Mouse (Mus musculus) intestine, postnatal 0 days (tissue): ENCODE data around the gene Jsrp1. TPM values are rescaled to one million over a fixed set of nuclear protein-coding genes. Genes with fewer than 3 reads are reported as not detected.
A peak's percentile ranks its signal among the peaks of the same experiment; 100 is the strongest.

Experiments used
- ATAC-seq: fragments of 200-750 bp; cut with Nextera tagmentation; 2 replicates; pipeline ENCODE4 v1.8.0; 2017; ENCODE audit warnings: mild to moderate bottlenecking, moderate TSS enrichment, moderate library complexity
- H3K27ac ChIP-seq: fragments of 300-500 bp; sonication (generic); 2 replicates; pipeline ENCODE4 v1.5.1; 2014; ENCODE audit warnings: mild to moderate bottlenecking, low read depth, low read length, moderate library complexity
- H3K27me3 ChIP-seq: fragments of 300-500 bp; sonication (generic); replicated peaks from 2 replicates; pipeline ENCODE4 v1.6.1; 2014; ENCODE audit warnings: low read length, mixed read lengths; ENCODE audit not compliant: control insufficient read depth, insufficient read depth
- H3K36me3 ChIP-seq: fragments of 300-500 bp; sonication (generic); 2 replicates; pipeline ENCODE4 v1.6.1; 2014; ENCODE audit warnings: mild to moderate bottlenecking, moderate library complexity; ENCODE audit not compliant: control insufficient read depth, insufficient read depth
- H3K4me1 ChIP-seq: fragments of 300-500 bp; sonication (generic); replicated peaks from 2 replicates; pipeline ENCODE4 v1.6.1; 2014; ENCODE audit warnings: antibody characterized with exemption, low read length, mixed read lengths; ENCODE audit not compliant: control insufficient read depth, insufficient read depth
- H3K4me2 ChIP-seq: fragments of 300-500 bp; sonication (generic); replicated peaks from 2 replicates; pipeline ENCODE4 v1.6.1; 2014; ENCODE audit warnings: low read depth, mild to moderate bottlenecking, moderate library complexity
- H3K4me3 ChIP-seq: fragments of 300-500 bp; sonication (generic); 2 replicates; pipeline ENCODE4 v1.5.1; 2014; ENCODE audit warnings: low read depth, low read length
- H3K9ac ChIP-seq: fragments of 300-500 bp; sonication (generic); 2 replicates; pipeline ENCODE4 v1.6.1; 2014; ENCODE audit warnings: mild to moderate bottlenecking, low read depth, low read length
- H3K9me3 ChIP-seq: fragments of 300-500 bp; sonication (generic); 2 replicates; pipeline ENCODE4 v1.6.1; 2016; ENCODE audit warnings: mixed run types; ENCODE audit not compliant: control insufficient read depth
- CTCF ChIP-seq: sonication (generic); IDR thresholded peaks from 2 replicates; pipeline ENCODE4 v1.5.1; 2016; ENCODE audit warnings: low read depth, mild to moderate bottlenecking, control low read depth, antibody characterized with exemption, moderate library complexity
- WGBS: fragments of 180-500 bp; shearing (Covaris S2); extraction: QIAGEN DNeasy Blood & Tissue Kit; methylation state at CpG from one replicate; pipeline ENCODE4 v1.1.7; 2014; 5-methylcytosine and 5-hydroxymethylcytosine counted together
- polyA plus RNA-seq: library from polyadenylated mRNA; unstranded; fragments of >200 nt; fragmentation: Nextera tagmentation; extraction: Ambion mirVana; gene quantifications from 2 replicates; pipeline ENCODE4 v1.2.1, GENCODE M21; 2015

The Jsrp1 gene
- polyA plus RNA-seq: 0.35 and 0.42 TPM in 2 replicates

GRCm38 (mm10) chr10:80813366-80813765 is at the start of gene Jsrp1:
Gene Jsrp1, minus strand, starts transcription at chr10:80813498.
- TF ChIP-seq CTCF: no peak
- Histone ChIP-seq H3K36me3 (no peaks in the 10 kb centered on the region), H3K4me1 (0 out of 2 replicates have a peak, but pooled peaks cover 11% of the 10 kb centered on the region), H3K9me3 (no peaks in the 10 kb centered on the region), H3K27ac (no peak within 1 kb of the TSS), H3K9ac (no peak within 1 kb of the TSS), H3K27me3 (peaks cover 9% of the 10 kb centered on the region), H3K4me2 (no peak within 1 kb of the TSS), H3K4me3 (no peak within 1 kb of the TSS)
- 76% methylated on average over 4 of the region's 4 CpGs for WGBS
- no peak for ATAC-seq

- ATAC-seq: no peak
These were observed 49.0 kb upstream of the Jsrp1 start for GRCm38 (mm10) chr10:80862305-80862704.

GRCm38 (mm10) chr10:80858350-80858935 is 45.1 kb upstream of the Jsrp1 start:
- H3K27ac ChIP-seq: no peak overlapping the region
- H3K4me3 ChIP-seq: no peak overlapping the region
- H3K4me1 ChIP-seq: peaks cover 12% of the 10 kb centered on the region; the same call in 1 of the 2 replicates
- WGBS: 66% methylated on average over 7 of the region's 7 CpGs
- TF ChIP-seq CTCF: no peak
- no peaks in the 10 kb centered on the region for H3K9me3 ChIP-seq
- H3K27me3 ChIP-seq: no peaks in the 10 kb centered on the region
- no peak overlapping the region for H3K4me2 ChIP-seq
- H3K36me3 ChIP-seq: peaks cover 20% of the 10 kb centered on the region
- no peak overlapping the region for H3K9ac ChIP-seq
- ATAC-seq: no peak

More at GRCm38 (mm10) chr10:80862305-80862704, 49.0 kb upstream of the Jsrp1 start:
- Histone ChIP-seq H3K36me3 (peaks cover 49% of the 10 kb centered on the region), H3K4me1 (no peaks in the 10 kb centered on the region), H3K27me3 (no peaks in the 10 kb centered on the region), H3K27ac (no peak overlapping the region), H3K9me3 (no peaks in the 10 kb centered on the region), H3K9ac (no peak overlapping the region), H3K4me2 (no peak overlapping the region), H3K4me3 (no peak overlapping the region)
- 93% methylated on average over 5 of the region's 5 CpGs for WGBS
- no peak for TF ChIP-seq CTCF

GRCm38 (mm10) chr10:80857848-80858247 is 44.5 kb upstream of the Jsrp1 start:
- Histone ChIP-seq H3K9me3 (no peaks in the 10 kb centered on the region), H3K9ac (0 out of 2 replicates have a peak overlapping the region, but pooled peaks have one; percentile 22), H3K4me2 (no peak overlapping the region), H3K27me3 (no peaks in the 10 kb centered on the region), H3K27ac (no peak overlapping the region), H3K36me3 (peaks cover 19% of the 10 kb centered on the region), H3K4me1 (peaks cover 12% of the 10 kb centered on the region; the same call in 1 of the 2 replicates), H3K4me3 (no peak overlapping the region)
- no peak for ATAC-seq
- 59% methylated on average over 3 of the region's 3 CpGs for WGBS
- TF ChIP-seq CTCF: no peak

- 56% methylated on average over 8 of the region's 8 CpGs for WGBS
- Histone ChIP-seq H3K27me3 (no peaks in the 10 kb centered on the region), H3K27ac (no peak overlapping the region)
These were observed 44.1 kb upstream of the Jsrp1 start for GRCm38 (mm10) chr10:80857386-80857785.

GRCm38 (mm10) chr10:80856908-80857307 is 43.6 kb upstream of the Jsrp1 start:
- Histone ChIP-seq H3K4me2 (no peak overlapping the region; the same call in 1 of the 2 replicates), H3K9ac (no peak overlapping the region)

More at GRCm38 (mm10) chr10:80857386-80857785, 44.1 kb upstream of the Jsrp1 start:
- H3K4me1 ChIP-seq: peaks cover 12% of the 10 kb centered on the region; the same call in 1 of the 2 replicates
- ATAC-seq: no peak
- H3K4me2 ChIP-seq: no peak overlapping the region; the same call in 1 of the 2 replicates
- no peaks in the 10 kb centered on the region for H3K9me3 ChIP-seq
- peak overlapping the region; percentile 22; the same call in 1 of the 2 replicates for H3K9ac ChIP-seq
- no peak for TF ChIP-seq CTCF
- H3K36me3 ChIP-seq: peaks cover 17% of the 10 kb centered on the region
- no peak overlapping the region for H3K4me3 ChIP-seq

More at GRCm38 (mm10) chr10:80856908-80857307, 43.6 kb upstream of the Jsrp1 start:
- peaks cover 12% of the 10 kb centered on the region; the same call in 1 of the 2 replicates for H3K4me1 ChIP-seq
- H3K27ac ChIP-seq: no peak overlapping the region
- H3K4me3 ChIP-seq: no peak overlapping the region
- H3K9me3 ChIP-seq: no peaks in the 10 kb centered on the region
- TF ChIP-seq CTCF: no peak
- H3K36me3 ChIP-seq: peaks cover 17% of the 10 kb centered on the region
- no peaks in the 10 kb centered on the region for H3K27me3 ChIP-seq
- 53% methylated on average over 5 of the region's 5 CpGs for WGBS
- ATAC-seq: no peak
